Mouse (Mus musculus): ENCODE data around the gene Zbed6.

- TF ChIP-seq POLR2A (IDR thresholded peaks at IDR 0.05; ENCODE audit: insufficient read depth, low read depth, low read length) (no peak), CTCF (IDR thresholded peaks at IDR 0.05) (no peak), EP300 (IDR thresholded peaks at IDR 0.05; ENCODE audit: insufficient read depth, low read depth, low read length) (no peak)
These were observed 22.2 kb downstream of the Zbed6 start for GRCm38 (mm10) chr1:133638517-133638916.

Data from heart, adult 2 months (tissue).